Mouse (Mus musculus) urinary bladder, postnatal 25 days (tissue): ENCODE measurements at regions not wholly inside any gene's neighbourhood (a gene's known extent, or its start where the extent isn't known, plus 50 kb on each side); places are given as distances from the start of the nearest gene placed in this dataset.

Source experiments
- DNase-seq: peaks from one replicate; pipeline ENCODE4 v3.0.0; 2022; ENCODE audit warnings: low spot score

- no peak for DNase-seq
Measured at GRCm38 (mm10) chr3:38046611-38047010, 322.3 kb upstream of the Gm5148 start.

- no peak for DNase-seq
Measured at GRCm38 (mm10) chr3:38045989-38046388, 321.7 kb upstream of the Gm5148 start.

GRCm38 (mm10) chr3:38045523-38045922, 321.2 kb upstream of the Gm5148 start:
- DNase-seq = no peak

- DNase-seq = no peak
Measured at GRCm38 (mm10) chr3:38044338-38044737, 320.0 kb upstream of the Gm5148 start.

- DNase-seq = no peak
Measured at GRCm38 (mm10) chr3:38042614-38043013, 318.3 kb upstream of the Gm5148 start.

GRCm38 (mm10) chr3:38036131-38036530, 311.8 kb upstream of the Gm5148 start:
- no peak for DNase-seq

- no peak for DNase-seq
Measured at GRCm38 (mm10) chr3:38034138-38034537, 309.8 kb upstream of the Gm5148 start.

- no peak for DNase-seq
Measured at GRCm38 (mm10) chr3:38014768-38015167, 290.5 kb upstream of the Gm5148 start.

- DNase-seq = no peak
Measured at GRCm38 (mm10) chr3:38009168-38009567, 284.9 kb upstream of the Gm5148 start.

GRCm38 (mm10) chr3:38008321-38008720, 284.0 kb upstream of the Gm5148 start:
- no peak for DNase-seq

- no peak for DNase-seq
Measured at GRCm38 (mm10) chr3:38007626-38008025, 283.3 kb upstream of the Gm5148 start.

- DNase-seq = no peak
Measured at GRCm38 (mm10) chr3:38002275-38002674, 278.0 kb upstream of the Gm5148 start.

GRCm38 (mm10) chr3:37999779-38000178, 275.5 kb upstream of the Gm5148 start:
- no peak for DNase-seq

GRCm38 (mm10) chr3:37997998-37998397, 273.7 kb upstream of the Gm5148 start:
- no peak for DNase-seq

- no peak for DNase-seq
Measured at GRCm38 (mm10) chr3:37989992-37990391, 265.7 kb upstream of the Gm5148 start.

GRCm38 (mm10) chr3:37987775-37988505, 263.6 kb upstream of the Gm5148 start:
- no peak for DNase-seq

GRCm38 (mm10) chr3:37987007-37987774, 262.9 kb upstream of the Gm5148 start:
- no peak for DNase-seq

GRCm38 (mm10) chr3:37984706-37985105, 260.4 kb upstream of the Gm5148 start:
- no peak for DNase-seq

- no peak for DNase-seq
Measured at GRCm38 (mm10) chr3:37981481-37982180, 257.3 kb upstream of the Gm5148 start.

GRCm38 (mm10) chr3:37979871-37980270, 255.6 kb upstream of the Gm5148 start:
- no peak for DNase-seq

GRCm38 (mm10) chr3:37978481-37978880, 254.2 kb upstream of the Gm5148 start:
- peak; percentile 70 for DNase-seq

- no peak for DNase-seq
Measured at GRCm38 (mm10) chr3:37977453-37977852, 253.2 kb upstream of the Gm5148 start.

GRCm38 (mm10) chr3:37976566-37976965, 252.3 kb upstream of the Gm5148 start:
- DNase-seq = peak; percentile 33
